Mouse (Mus musculus): Measurements from ENCODE around the gene Fmnl2.

Gene Fmnl2

GRCm38 (mm10) chr2:52866151-52866550 lies 8.5 kb downstream of the Fmnl2 start:
- DNase-seq: no peak

DNA sequence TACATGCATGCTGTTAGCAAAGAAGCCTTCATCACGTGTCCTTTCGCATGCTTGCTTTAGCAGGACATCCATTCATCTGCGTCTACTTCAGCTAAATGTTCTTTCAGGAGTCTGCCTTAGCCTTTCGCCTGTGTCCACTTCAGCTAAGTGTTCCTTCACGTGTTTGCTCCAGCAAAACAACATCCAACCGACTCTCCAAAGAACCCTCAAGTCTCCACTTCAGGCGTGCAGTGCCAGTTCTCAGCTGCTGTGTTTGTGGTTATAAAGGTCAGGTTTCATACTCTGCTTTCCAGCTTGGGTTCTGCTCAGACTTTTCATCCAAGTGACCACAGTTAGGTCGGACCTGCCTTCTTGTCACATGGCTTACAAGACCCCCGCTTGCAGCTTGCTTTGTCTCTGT lies 10.1 kb downstream of the Fmnl2 start:
- DNase-seq: no peak

DNA sequence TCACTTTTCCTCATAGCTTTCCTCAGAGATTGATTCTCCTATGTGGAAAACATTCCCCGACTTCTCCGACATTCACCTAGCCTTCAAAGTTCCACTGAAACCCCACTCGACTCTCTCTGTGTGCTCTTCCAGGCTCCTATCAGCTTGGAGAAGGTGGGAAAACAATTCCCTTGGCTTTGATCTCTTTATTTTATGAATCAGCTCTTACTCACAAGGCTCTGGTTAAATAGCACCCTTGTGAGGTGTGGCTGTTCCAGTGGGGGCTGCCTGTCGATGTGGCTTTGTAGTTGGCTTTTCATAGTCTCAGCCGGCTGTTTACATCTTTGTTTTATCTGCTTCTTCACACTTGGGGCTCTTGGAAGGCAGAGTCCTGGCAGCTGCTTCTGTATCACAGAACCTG lies 10.5 kb downstream of the Fmnl2 start:
- no peak for DNase-seq

DNA sequence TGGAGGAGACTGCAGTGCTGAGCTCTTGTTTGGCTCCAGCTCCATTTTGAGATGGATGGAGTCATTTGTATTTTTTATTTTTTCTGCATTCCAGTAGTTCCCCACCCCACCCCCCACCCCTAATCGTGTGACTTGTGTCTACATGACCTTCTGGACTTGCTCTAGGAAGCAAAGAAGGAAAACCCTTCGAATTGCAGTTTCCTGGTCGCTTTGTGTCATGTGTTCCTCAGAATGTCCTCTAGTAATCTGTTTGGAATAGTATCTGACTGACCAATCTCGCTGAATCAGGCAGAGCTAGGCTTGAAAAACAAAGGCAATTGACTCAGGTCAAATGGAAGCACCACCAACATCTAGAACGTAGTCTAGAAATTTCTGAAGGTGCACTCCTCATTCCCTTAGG lies 15.0 kb downstream of the Fmnl2 start:
- no peak for DNase-seq

GRCm38 (mm10) chr2:52873276-52874063 lies 15.8 kb downstream of the Fmnl2 start:
- DNase-seq: no peak

GRCm38 (mm10) chr2:52874721-52875120 lies 17.1 kb downstream of the Fmnl2 start:
- no peak for DNase-seq

DNA sequence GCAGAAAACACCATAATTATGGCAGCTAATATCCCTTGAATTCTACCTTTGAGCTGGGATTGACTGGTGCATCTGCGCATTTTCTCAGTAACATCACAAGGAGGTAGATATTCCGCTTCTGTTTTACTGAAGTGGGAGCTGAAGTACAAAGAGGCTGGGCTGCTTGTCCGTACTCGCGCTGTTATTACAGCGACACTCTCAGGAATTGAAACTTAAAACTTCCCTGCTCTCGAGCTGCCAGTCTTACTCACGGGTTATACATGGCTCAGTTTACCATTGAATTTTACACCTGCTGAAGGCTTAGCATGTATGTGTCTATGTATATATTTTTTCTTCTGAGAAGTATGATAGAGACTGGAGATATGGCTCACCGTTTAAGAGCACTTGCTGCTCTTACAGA lies 18.1 kb downstream of the Fmnl2 start:
- DNase-seq: no peak

DNA sequence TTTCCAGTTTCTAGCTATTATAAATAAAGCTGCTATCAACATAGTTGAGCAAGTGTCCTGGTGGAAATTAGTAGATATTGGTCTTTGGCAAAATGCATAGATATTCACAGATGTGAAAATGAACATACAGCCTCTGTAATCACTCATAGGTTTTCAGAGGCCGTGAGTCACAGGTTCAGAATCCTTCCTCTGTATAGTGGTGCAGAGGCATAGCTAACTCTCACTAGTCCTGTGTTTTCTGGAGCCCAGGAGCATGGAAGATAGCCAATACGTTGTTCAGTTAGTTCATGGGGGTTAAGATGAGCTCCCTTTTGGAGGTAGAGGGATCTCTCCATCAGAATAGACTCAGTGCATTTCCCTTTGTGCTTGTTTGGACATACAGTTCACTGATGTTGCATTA lies 25.7 kb downstream of the Fmnl2 start:
- no peak for DNase-seq

DNA sequence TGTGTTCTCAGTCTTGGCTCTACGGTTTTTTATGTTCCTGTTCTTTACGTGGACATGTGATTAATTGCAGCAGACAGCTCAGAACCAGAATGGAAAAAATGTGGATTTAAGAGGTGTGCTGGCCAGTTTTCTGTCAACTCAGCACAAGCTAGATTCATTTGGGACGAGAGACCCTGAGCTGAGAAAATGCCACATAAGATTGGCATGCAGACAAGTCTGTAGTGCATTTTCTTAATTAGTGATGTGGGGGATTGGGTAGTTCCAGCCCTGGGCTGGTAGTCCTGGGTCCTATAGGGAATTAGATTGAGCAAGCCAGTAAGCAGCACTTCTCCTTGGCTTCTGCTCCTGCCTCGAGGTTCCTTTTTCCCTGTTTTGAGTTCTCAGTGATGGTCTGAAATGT lies 26.4 kb downstream of the Fmnl2 start:
- no peak for DNase-seq

DNA sequence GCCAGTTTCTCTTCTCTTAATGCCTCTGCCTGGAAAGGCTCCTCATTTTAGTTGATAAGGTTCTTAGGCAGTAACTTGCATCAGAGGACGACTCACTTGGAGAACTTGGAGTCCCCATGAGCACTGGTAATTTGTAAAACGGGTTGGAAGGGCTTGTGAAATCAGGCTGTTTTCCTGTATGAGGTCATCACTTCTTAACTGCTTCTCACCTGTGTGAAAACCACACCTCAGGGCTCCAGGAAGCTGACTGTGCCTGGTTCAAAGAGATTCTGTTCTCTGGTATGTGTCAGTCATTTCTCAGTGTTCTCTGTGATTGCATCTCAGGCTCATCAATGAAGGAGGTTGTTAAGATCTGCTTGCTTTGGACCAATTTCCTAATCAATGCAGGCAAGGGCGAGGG lies 27.4 kb downstream of the Fmnl2 start:
- no peak for DNase-seq

- no peak for DNase-seq
These were observed 29.6 kb downstream of the Fmnl2 start for GRCm38 (mm10) chr2:52887281-52887680.

GRCm38 (mm10) chr2:52891115-52891514 lies 33.5 kb downstream of the Fmnl2 start:
- DNase-seq: no peak

- no peak for DNase-seq
These were observed 34.1 kb downstream of the Fmnl2 start for GRCm38 (mm10) chr2:52891744-52892143.

DNA sequence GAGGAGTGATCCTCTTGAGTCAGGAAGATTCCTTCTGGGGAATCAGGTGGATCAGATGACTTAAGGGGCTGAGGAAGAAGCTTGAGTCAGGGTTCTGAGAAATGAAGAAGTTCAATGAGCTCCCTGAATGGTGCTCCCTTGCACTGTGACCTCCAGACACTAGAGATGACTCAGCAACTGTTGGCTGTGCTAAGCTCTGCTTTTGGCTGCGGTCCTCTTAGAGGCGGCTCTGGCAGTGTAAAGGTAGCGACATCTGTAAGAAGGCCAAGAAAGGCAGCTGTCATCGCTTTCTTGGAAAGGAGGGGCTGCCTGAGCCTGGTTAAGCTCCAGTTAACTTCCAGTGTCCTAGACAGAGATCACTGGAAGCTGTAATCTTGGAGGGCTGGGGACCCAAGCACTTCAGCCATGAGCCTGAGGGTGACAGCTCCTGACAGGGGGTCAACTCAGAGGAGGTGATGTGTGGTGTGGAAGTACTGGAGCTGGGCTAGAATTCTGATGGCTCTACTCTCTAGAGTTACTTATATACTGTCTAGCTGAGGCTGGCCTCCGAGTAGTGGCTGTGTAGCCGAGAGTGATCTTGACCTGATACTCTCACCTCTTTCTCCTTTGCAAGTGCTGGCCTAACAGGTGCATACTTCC lies 37.4 kb downstream of the Fmnl2 start:
- no peak for DNase-seq

GRCm38 (mm10) chr2:52896995-52897394 lies 39.3 kb downstream of the Fmnl2 start:
- no peak for DNase-seq

GRCm38 (mm10) chr2:52900780-52901179 lies 43.1 kb downstream of the Fmnl2 start:
- no peak for DNase-seq

- peak; percentile 35 for DNase-seq
These were observed 43.8 kb downstream of the Fmnl2 start for GRCm38 (mm10) chr2:52901300-52902013.

DNA sequence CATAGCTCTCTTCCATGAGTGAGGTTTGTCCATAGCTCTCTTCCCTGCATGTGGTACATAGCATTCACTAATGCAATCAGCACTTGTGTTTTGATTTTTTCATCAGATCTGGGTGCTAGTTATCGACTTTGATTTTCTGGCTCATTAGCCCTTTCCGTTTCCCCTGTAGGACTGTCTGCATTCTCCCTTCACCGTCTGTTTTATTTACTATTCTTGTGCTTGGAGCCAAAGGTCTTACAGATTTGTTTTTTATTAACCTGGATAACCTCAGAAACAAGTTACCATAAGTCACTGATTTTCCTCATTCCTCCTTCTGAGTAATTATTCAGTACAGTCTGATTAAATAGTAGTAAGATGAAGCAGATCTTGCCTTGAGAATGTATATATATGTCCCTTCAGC lies 44.8 kb downstream of the Fmnl2 start:
- no peak for DNase-seq

DNA sequence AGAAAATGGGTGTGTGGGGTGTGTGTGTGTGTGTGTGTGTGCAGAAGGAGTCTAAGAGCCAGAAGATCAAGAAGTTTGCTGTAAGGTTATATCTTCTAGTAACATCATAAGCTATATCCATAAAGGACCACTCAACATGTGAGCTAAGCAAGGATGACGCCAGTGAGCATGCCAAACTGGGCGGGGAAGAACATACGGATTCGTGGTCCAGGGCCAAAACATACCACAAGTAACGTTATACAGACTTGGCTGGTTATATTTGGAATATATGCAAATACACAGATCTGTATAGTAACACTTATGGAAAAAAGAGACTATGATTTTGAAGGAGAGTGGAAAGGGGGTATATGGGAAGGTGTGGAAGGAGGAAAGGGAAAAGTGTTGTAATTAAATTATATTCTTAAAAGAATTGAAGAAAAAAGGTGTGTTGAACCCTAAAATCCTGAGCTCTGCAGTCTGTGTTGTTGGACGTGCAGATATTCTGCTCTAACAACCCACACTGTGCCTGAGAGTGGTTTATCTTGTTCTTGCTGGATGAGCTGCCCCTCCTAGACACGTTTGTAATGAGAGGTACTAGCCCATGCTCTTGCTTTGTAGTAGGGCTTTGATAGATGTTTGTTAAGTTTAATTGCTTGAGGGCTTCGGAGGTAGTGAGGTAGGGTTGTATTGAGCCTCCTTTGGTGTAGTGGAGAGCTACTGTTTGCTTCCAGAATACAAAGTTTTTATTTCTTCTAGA lies 45.7 kb downstream of the Fmnl2 start:
- no peak for DNase-seq

GRCm38 (mm10) chr2:52904526-52904925 lies 46.9 kb downstream of the Fmnl2 start:
- no peak for DNase-seq

GRCm38 (mm10) chr2:52913311-52913710 lies 55.7 kb downstream of the Fmnl2 start:
- DNase-seq: no peak

DNA sequence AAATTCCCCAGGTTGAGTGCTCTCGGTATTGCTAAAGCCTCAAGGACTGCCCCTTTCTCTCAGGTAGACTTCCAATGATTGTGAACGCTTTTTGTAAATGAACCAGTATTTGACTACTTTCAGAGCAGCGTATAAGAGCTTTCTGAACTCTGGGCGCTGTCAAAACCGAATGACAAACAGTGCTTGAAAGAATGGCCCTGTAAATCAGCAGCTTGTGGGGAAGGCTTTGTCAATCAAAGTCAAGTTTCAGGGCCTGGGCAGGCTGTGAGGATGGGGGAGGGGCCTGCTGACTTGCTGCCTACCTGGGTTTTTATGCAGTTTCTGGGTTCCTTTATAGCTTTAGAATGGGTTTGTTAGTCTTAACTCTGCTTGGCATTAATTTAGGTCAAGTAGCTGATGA lies 56.1 kb downstream of the Fmnl2 start:
- no peak for DNase-seq

GRCm38 (mm10) chr2:52915536-52915935 lies 57.9 kb downstream of the Fmnl2 start:
- DNase-seq: no peak
